Mouse (Mus musculus) midbrain, embryonic 12.5 days (tissue): ENCODE data around the gene Zfp950. TPM values are rescaled to one million over a fixed set of nuclear protein-coding genes. Genes with fewer than 3 reads are reported as not detected.

Experiments
- ATAC-seq: fragments of 200-750 bp; cut with Nextera tagmentation; 2 replicates; pipeline ENCODE4 v1.8.0; 2017; ENCODE audit warnings: low read depth, moderate TSS enrichment, moderate library complexity; ENCODE audit not compliant: low FRiP score
- H3K27ac ChIP-seq: fragments of 300-500 bp; sonication (generic); replicated peaks from 2 replicates; pipeline ENCODE4 v1.5.1; 2016; ENCODE audit warnings: mild to moderate bottlenecking
- H3K27me3 ChIP-seq: fragments of 300-500 bp; sonication (generic); 2 replicates; pipeline ENCODE4 v1.6.1; 2016; ENCODE audit warnings: mild to moderate bottlenecking
- H3K36me3 ChIP-seq: fragments of 300-500 bp; sonication (generic); 2 replicates; pipeline ENCODE4 v1.6.1; 2016
- H3K4me1 ChIP-seq: fragments of 300-500 bp; sonication (generic); 2 replicates; pipeline ENCODE4 v1.6.1; 2016
- H3K4me2 ChIP-seq: fragments of 300-500 bp; sonication (generic); replicated peaks from 2 replicates; pipeline ENCODE4 v1.6.1; 2016; ENCODE audit warnings: mild to moderate bottlenecking, moderate library complexity
- H3K4me3 ChIP-seq: fragments of 300-500 bp; sonication (generic); 2 replicates; pipeline ENCODE4 v1.5.1; 2016; ENCODE audit warnings: mild to moderate bottlenecking
- H3K9ac ChIP-seq: fragments of 300-500 bp; sonication (generic); replicated peaks from 2 replicates; pipeline ENCODE4 v1.6.1; 2016; ENCODE audit warnings: mild to moderate bottlenecking, moderate library complexity
- H3K9me3 ChIP-seq: fragments of 300-500 bp; sonication (generic); 2 replicates; pipeline ENCODE4 v1.6.1; 2016; ENCODE audit warnings: mild to moderate bottlenecking
- WGBS: fragments of 180-500 bp; shearing (Covaris S2); methylation state at CpG from one replicate; pipeline ENCODE4 v1.1.7; 2016; 5-methylcytosine and 5-hydroxymethylcytosine counted together
- polyA plus RNA-seq: library from polyadenylated mRNA; unstranded; fragments of >200 nt; fragmentation: Nextera tagmentation; extraction: Ambion mirVana; gene quantifications from 2 replicates; pipeline ENCODE4 v1.2.1, GENCODE M21; 2016

Zfp950 gene
- polyA plus RNA-seq, 1 experiment from 2014 or later: 36.2 TPM

DNA sequence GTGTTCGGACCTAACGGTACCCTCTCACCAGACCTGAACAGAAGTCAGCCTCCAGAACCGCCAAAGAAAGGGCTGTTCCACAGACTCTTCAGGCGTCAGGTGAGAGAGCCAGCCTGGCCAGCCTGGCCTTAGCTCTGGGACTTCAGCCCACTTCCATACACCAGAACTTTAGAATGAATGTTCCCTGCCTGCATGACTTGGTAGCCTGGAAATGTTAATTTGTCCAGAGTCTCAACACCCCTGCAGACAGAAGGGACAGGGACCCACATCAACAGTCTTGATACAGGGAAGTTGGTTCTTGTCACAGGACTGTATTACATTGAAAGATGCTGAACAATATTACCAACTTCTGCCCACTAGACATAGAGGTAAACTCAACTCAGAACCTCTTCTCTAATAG is 50.1 kb downstream of the Zfp950 start:
- Histone ChIP-seq H3K27me3 (no peaks in the 10 kb centered on the region), H3K4me2 (no peak overlapping the region), H3K4me3 (no peak overlapping the region), H3K27ac (no peak overlapping the region), H3K4me1 (no peaks in the 10 kb centered on the region), H3K9ac (no peak overlapping the region), H3K36me3 (peaks cover 9% of the 10 kb centered on the region), H3K9me3 (no peaks in the 10 kb centered on the region)
- no peak for ATAC-seq
- WGBS: 86% methylated on average over 4 of the region's 4 CpGs

DNA sequence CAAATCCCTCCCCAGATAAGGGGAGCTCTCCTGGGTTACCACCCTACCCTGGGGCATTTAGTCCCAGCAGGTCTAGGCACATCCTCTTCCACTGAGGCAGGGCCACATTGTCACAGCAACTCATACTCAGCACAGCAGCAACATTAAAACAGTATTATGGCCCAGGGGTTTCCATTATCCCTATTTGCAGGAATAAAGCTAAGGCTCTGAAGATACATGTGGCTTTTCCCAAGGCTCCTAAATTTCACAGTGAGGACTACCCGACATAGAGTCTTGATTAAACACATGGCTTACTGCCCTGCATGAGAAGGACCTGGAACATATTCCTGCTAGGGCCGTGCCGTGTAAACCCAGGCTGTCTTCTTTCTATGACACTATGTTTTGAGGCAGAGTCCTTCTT is 51.6 kb downstream of the Zfp950 start:
- H3K9ac ChIP-seq: no peak overlapping the region
- no peaks in the 10 kb centered on the region for H3K27me3 ChIP-seq
- no peak overlapping the region for H3K4me2 ChIP-seq
- H3K36me3 ChIP-seq: peaks cover 9% of the 10 kb centered on the region
- no peaks in the 10 kb centered on the region for H3K4me1 ChIP-seq
- no peaks in the 10 kb centered on the region for H3K9me3 ChIP-seq
- no peak overlapping the region for H3K27ac ChIP-seq
- no peak for ATAC-seq
- no peak overlapping the region for H3K4me3 ChIP-seq
- WGBS: 90% methylated on average over 3 of the region's 3 CpGs

DNA sequence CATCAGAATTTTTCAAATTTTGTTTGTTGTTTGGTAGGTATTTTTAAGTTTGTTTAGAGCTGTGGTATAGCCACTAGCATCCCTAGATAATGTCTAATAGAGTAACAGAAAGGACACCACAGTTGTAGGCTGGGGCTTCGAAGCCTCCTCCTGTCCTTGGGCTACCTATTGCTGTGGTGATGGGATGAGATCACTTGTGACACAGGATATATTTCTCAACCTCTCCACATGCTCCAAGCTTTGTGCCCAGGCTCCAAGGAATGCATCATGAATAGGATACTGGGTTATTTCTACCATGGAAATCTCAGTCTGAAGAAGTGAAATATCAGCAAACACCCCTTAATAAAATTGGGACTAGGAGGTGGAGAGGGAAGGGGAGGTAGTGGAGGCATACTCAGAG is 52.9 kb downstream of the Zfp950 start:
- 96% methylated on average over 1 of the region's 1 CpGs for WGBS
- Histone ChIP-seq H3K27me3 (no peaks in the 10 kb centered on the region), H3K4me3 (no peak overlapping the region), H3K9me3 (no peaks in the 10 kb centered on the region), H3K4me2 (no peak overlapping the region), H3K36me3 (peaks cover 15% of the 10 kb centered on the region), H3K9ac (no peak overlapping the region), H3K4me1 (no peaks in the 10 kb centered on the region), H3K27ac (no peak overlapping the region)
- ATAC-seq: no peak

DNA sequence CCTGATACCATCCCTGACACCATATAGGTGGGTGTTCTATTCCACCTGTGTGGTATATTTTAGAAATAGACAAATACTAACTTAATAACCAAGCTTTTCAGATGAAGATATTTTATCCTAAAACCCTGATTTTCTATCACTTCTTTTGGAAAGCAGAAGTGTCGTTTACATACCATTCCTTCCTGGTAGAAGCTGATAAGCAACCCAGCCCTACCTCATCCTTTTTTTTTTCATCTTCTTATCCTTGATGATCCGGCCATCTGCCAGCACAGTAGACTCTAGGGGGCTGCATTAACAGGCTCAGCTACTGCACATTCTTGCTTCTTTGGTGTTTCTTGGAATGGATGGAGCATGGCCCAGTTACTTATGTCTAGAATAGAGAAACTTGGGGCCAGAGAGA is 55.4 kb downstream of the Zfp950 start:
- no peak for ATAC-seq
- Histone ChIP-seq H3K27me3 (no peaks in the 10 kb centered on the region), H3K9ac (no peak overlapping the region), H3K36me3 (peaks cover 21% of the 10 kb centered on the region), H3K4me3 (no peak overlapping the region), H3K27ac (no peak overlapping the region), H3K4me2 (no peak overlapping the region), H3K9me3 (no peaks in the 10 kb centered on the region), H3K4me1 (no peaks in the 10 kb centered on the region)
- WGBS: 75% methylated on average over 2 of the region's 2 CpGs

DNA sequence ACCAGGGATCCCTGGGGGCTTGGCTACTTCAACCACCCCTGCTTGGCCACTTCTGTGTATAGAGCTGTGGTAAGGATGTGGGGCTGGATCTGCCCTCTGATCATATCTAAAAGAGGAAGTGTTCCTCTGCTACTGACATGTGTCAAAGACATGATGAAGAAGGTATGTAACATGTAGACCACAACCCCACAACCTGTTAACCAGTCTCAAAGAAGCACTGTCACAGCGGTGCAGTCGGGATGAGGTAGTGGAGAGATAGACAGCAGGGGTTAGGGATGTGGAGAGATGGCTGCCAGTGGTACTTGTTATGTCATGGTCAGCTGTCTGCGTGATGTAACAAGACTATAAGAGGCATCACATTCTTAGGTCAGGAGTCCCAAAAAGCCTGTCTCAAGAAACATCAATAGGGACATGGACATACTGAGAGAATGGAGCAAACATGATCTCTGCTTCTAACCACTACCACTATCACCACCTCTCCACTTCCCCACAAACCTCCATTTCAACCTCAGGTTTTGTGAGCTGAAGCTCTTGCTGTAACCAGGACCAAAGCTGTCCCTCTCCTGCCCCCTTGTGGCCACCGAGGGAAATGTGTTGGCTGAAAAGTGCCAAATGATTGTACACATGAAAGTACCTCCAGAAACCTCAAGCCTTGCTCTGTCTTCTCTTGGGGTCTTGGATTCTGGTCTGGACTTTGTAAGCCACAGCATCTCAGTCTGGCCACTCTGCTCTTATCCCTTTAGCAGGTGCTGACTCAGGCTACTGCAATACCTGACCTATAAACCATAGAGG is 56.3 kb downstream of the Zfp950 start:
- no peak overlapping the region for H3K27ac ChIP-seq
- no peaks in the 10 kb centered on the region for H3K4me1 ChIP-seq
- H3K9me3 ChIP-seq: no peaks in the 10 kb centered on the region
- peaks cover 21% of the 10 kb centered on the region for H3K36me3 ChIP-seq
- H3K27me3 ChIP-seq: no peaks in the 10 kb centered on the region
- 46% methylated on average over 4 of the region's 4 CpGs for WGBS
- H3K4me2 ChIP-seq: no peak overlapping the region
- ATAC-seq: peak; percentile 58
- H3K9ac ChIP-seq: no peak overlapping the region
- H3K4me3 ChIP-seq: no peak overlapping the region

DNA sequence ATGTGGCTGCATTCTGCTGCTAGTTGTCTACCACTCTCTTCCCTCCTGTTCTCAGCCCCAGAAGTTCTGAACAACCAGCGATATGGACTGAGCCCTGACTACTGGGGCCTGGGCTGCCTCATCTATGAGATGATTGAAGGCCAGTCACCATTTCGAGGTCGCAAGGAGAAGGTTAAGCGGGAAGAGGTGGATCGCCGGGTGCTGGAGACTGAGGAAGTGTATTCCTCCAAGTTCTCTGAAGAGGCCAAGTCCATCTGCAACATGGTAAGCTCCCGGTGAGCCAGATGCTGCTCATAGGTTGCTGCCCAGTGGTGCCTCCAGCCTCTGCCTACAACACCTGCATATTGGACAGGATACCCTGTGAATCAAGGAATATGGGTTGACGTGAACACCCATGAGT is 57.6 kb downstream of the Zfp950 start:
- no peaks in the 10 kb centered on the region for H3K27me3 ChIP-seq
- H3K9me3 ChIP-seq: no peaks in the 10 kb centered on the region
- WGBS: 91% methylated on average over 8 of the region's 8 CpGs

DNA sequence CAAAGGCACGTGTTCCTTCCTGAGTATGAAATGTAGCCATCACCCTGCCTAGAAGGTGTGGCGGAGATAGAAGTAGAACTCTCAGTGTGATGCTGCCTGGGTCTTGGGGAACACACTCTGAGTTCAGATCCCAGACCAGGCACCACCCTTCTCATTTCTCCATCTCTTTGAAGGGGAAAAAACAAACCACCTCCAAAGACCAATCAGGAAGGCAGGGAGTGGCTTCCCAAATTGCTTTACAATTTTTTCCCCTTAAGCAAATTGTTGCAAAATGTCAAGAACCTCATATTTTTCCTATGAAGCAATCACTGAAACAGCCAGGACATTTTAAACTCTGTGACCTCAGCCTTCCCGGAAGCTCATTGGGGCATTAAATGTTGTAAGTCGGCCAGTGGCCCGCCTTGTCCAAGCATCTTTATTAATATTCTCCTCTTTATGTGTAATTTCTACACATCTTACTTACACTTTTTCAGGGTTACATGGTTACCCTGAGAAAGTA is 60.3 kb downstream of the Zfp950 start:
- H3K4me3 ChIP-seq: no peak overlapping the region
- no peak for ATAC-seq
- no peak overlapping the region for H3K27ac ChIP-seq
- H3K27me3 ChIP-seq: no peaks in the 10 kb centered on the region
- H3K9ac ChIP-seq: no peak overlapping the region
- H3K36me3 ChIP-seq: peaks cover 16% of the 10 kb centered on the region; the same call in 1 of the 2 replicates
- no peak overlapping the region for H3K4me2 ChIP-seq
- 94% methylated on average over 5 of the region's 5 CpGs for WGBS
- H3K9me3 ChIP-seq: no peaks in the 10 kb centered on the region
- H3K4me1 ChIP-seq: no peaks in the 10 kb centered on the region

More for the DNA sequence above, 57.6 kb downstream of the Zfp950 start:
- Histone ChIP-seq H3K27ac (no peak overlapping the region), H3K4me3 (no peak overlapping the region), H3K4me2 (no peak overlapping the region), H3K4me1 (no peaks in the 10 kb centered on the region), H3K9ac (no peak overlapping the region), H3K36me3 (peaks cover 19% of the 10 kb centered on the region)
- no peak for ATAC-seq

DNA sequence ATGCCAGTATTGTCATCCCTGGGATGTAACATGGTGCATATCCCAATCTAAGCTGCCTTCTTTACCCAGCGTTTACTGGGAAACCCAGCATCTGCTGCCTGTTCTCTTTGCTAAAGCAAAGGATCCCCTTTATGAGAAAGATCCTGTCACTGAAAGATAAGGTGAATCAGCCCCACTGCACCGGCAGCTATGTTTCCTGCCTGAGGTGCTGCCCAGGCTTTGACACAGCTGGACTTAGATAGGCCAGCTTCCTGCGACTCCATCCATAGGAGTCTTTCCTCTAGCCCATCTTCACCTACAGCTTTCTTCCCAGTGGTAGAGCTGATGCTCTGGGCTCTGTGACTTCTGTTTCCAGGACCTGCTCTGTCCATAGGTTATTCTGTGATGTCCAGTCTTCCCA is 62.0 kb downstream of the Zfp950 start:
- ATAC-seq: no peak
- H3K9ac ChIP-seq: no peak overlapping the region
- H3K36me3 ChIP-seq: peaks cover 15% of the 10 kb centered on the region; the same call in 1 of the 2 replicates
- H3K27me3 ChIP-seq: no peaks in the 10 kb centered on the region
- no peak overlapping the region for H3K27ac ChIP-seq
- 88% methylated on average over 3 of the region's 3 CpGs for WGBS
- no peak overlapping the region for H3K4me2 ChIP-seq
- no peaks in the 10 kb centered on the region for H3K9me3 ChIP-seq
- H3K4me1 ChIP-seq: no peaks in the 10 kb centered on the region
- H3K4me3 ChIP-seq: no peak overlapping the region

DNA sequence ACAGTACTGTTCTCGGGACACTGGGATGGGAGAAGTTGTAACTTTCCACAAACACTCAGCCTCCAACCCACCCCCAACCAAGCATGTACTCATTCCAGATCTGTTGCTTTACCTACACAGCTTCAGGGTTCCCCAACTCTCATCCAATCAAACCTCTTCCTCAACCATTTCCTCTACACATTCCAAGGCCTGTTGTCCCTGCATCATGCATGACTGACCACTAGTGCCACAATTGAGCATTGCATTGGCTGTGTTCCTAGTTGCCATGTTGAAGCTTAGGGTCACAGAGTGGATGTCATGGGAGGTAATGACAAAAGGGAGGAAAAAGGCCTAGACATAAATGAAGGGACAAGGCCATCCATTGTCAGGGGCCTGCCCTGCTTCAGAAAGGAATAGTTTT is 75.6 kb downstream of the Zfp950 start:
- no peaks in the 10 kb centered on the region for H3K36me3 ChIP-seq
- H3K4me3 ChIP-seq: no peak overlapping the region
- H3K9me3 ChIP-seq: no peaks in the 10 kb centered on the region
- no peak for ATAC-seq
- H3K9ac ChIP-seq: no peak overlapping the region
- H3K27me3 ChIP-seq: no peaks in the 10 kb centered on the region
- H3K27ac ChIP-seq: no peak overlapping the region
- WGBS: 89% methylated on average over 1 of the region's 1 CpGs
- H3K4me2 ChIP-seq: no peak overlapping the region
- H3K4me1 ChIP-seq: no peaks in the 10 kb centered on the region

DNA sequence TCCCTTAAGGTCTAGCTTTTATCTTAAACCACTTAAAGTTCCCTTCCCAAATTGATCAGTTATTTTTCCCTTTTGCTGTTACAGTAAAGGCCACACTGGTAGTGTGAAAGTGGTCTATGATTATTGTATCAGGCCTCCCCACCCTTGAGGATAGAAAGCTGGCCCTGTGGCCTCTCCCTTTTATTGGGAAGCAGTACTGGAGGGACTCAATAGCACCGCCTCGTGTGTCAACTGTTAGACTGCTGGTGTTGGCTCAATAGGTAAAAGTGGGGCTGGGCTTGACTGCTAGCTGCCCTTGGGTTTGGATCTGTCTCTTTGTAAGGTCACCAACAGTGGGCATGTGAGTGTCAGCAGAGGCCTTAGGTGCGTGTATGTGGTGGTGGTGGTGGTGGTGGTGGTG is 76.3 kb downstream of the Zfp950 start:
- Histone ChIP-seq H3K9me3 (no peaks in the 10 kb centered on the region), H3K27ac (no peak overlapping the region), H3K9ac (no peak overlapping the region), H3K27me3 (no peaks in the 10 kb centered on the region), H3K4me1 (no peaks in the 10 kb centered on the region), H3K4me3 (no peak overlapping the region), H3K4me2 (no peak overlapping the region), H3K36me3 (no peaks in the 10 kb centered on the region)
- no peak for ATAC-seq
- 87% methylated on average over 3 of the region's 3 CpGs for WGBS

DNA sequence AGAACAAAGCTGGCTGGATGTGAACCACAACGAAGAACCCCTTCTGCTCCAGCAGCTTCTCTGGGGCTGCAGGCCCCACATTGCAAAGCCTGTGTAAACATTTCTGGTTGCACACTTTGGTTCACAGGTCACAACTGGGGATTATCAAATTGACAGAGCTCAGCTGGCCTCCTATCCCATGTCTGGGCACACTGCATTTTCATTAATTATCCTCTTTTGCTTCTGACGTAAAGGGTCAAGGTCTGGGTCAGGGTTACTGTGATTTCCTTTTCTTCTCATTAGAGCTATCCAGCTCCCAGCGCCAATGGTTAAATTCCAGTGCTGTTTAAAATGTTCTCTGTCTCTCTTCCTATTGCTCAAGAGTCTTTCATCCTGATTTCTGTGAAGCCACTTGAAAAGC is 83.1 kb downstream of the Zfp950 start:
- H3K27me3 ChIP-seq: no peaks in the 10 kb centered on the region
- WGBS: 15% methylated on average over 3 of the region's 3 CpGs
- H3K9ac ChIP-seq: no peak overlapping the region
- H3K27ac ChIP-seq: no peak overlapping the region
- no peak overlapping the region for H3K4me2 ChIP-seq
- H3K9me3 ChIP-seq: no peaks in the 10 kb centered on the region
- ATAC-seq: no peak
- peaks cover 6% of the 10 kb centered on the region; the same call in 1 of the 2 replicates for H3K4me1 ChIP-seq
- no peaks in the 10 kb centered on the region for H3K36me3 ChIP-seq
- no peak overlapping the region for H3K4me3 ChIP-seq

DNA sequence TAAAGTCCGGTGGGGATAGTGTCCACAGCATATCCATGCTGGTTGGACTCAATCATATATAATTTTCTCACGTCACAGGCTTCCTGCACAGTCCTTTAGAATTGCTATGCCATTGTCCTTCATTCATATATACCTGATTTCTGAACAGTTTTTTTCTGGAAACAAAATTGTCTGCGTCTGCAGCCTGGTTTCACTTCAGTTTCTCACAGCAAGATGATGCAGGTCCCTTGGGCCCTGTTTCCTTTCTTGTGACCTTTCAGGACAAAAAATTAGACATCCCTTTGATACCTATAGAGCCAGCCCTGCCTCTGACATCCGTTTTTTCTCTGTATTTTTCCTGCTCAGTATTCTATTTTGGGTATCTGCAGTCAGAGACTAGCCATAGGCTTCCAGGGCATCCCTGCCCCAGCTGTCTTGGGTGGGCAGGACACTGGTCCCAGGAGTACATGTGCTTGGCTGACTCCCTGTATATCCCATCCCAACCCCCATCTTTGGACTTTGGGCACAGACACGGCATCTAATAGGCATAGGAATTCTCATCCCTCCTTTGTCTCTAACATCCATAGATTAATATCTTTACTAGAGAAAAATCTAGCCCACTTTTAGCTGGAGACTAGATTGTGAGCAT is 83.7 kb downstream of the Zfp950 start:
- Histone ChIP-seq H3K4me1 (peaks cover 6% of the 10 kb centered on the region; the same call in 1 of the 2 replicates), H3K9me3 (no peaks in the 10 kb centered on the region), H3K27ac (no peak overlapping the region), H3K4me2 (no peak overlapping the region), H3K36me3 (no peaks in the 10 kb centered on the region), H3K9ac (no peak overlapping the region), H3K27me3 (no peaks in the 10 kb centered on the region), H3K4me3 (no peak overlapping the region)
- WGBS: 76% methylated on average over 5 of the region's 5 CpGs
- no peak for ATAC-seq
